Mouse (Mus musculus): Measurements from ENCODE around the gene Gpr15.

DNA sequence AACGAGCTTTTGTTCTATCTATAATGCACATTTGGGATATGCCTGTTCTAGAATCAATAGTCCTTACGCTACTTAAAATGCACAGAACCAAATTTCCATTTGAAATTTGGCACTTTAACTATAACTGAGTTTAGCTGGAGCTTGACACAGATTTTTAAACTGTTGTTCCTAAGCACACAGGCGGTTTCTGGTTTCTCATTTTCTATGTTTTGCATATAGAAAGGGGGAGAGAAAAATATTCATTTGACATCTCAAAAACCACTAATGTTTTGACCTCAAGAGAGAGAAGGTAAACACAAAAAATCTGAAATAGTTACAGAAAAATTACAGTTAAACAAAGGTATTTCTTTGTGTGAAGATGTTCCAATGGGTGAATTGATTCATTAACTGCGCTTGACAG, 9.3 kb downstream of the Gpr15 start:
- TF ChIP-seq CTCF (IDR thresholded peaks at IDR 0.05; ENCODE audit: extremely low read depth, insufficient read depth, low read length) (no peak), POLR2A (IDR thresholded peaks at IDR 0.05; ENCODE audit: extremely low read depth, insufficient read depth, low read length) (no peak)
